Mouse (Mus musculus) forebrain, embryonic 16.5 days (tissue): ENCODE data around the gene Stx8. TPM values are rescaled to one million over a fixed set of nuclear protein-coding genes. Genes with fewer than 3 reads are reported as not detected.

Source experiments
- ATAC-seq: fragments of 200-750 bp; cut with Nextera tagmentation; 2 replicates; pipeline ENCODE4 v1.8.0; 2017; ENCODE audit warnings: mild to moderate bottlenecking, moderate library complexity
- H3K27ac ChIP-seq: fragments of 300-500 bp; sonication (generic); 2 replicates; pipeline ENCODE4 v1.5.1; 2014; ENCODE audit warnings: low read length, control low read depth
- H3K27me3 ChIP-seq: fragments of 300-500 bp; sonication (generic); replicated peaks from 2 replicates; pipeline ENCODE4 v1.6.1; 2014; ENCODE audit warnings: low read length; ENCODE audit not compliant: control insufficient read depth, insufficient read depth
- H3K36me3 ChIP-seq: fragments of 300-500 bp; sonication (generic); 2 replicates; pipeline ENCODE4 v1.6.1; 2014; ENCODE audit not compliant: control insufficient read depth, insufficient read depth
- H3K4me1 ChIP-seq: fragments of 300-500 bp; sonication (generic); replicated peaks from 2 replicates; pipeline ENCODE4 v1.6.1; 2014; ENCODE audit warnings: low read length; ENCODE audit not compliant: control insufficient read depth, insufficient read depth
- H3K4me2 ChIP-seq: fragments of 300-500 bp; sonication (generic); 2 replicates; pipeline ENCODE4 v1.6.1; 2014; ENCODE audit warnings: mild to moderate bottlenecking, low read length, control low read depth
- H3K4me3 ChIP-seq: fragments of 300-500 bp; sonication (generic); replicated peaks from 2 replicates; pipeline ENCODE4 v1.5.1; 2014; ENCODE audit warnings: mild to moderate bottlenecking, low read length, control low read depth
- H3K9ac ChIP-seq: fragments of 300-500 bp; sonication (generic); replicated peaks from 2 replicates; pipeline ENCODE4 v1.6.1; 2014; ENCODE audit warnings: low read depth, low read length, control low read depth
- H3K9me3 ChIP-seq: fragments of 300-500 bp; sonication (generic); 2 replicates; pipeline ENCODE4 v1.6.1; 2016; ENCODE audit warnings: low read length; ENCODE audit not compliant: control insufficient read depth
- WGBS: fragments of 180-500 bp; shearing (Covaris S2); extraction: QIAGEN DNeasy Blood & Tissue Kit; methylation state at CpG from one replicate; pipeline ENCODE4 v1.1.7; 2014; 5-methylcytosine and 5-hydroxymethylcytosine counted together
- polyA plus RNA-seq: library from polyadenylated mRNA; unstranded; fragments of >200 nt; fragmentation: Nextera tagmentation; extraction: Ambion mirVana; gene quantifications from 2 replicates; pipeline ENCODE4 v1.2.1, GENCODE M21; 2015

Stx8 gene
- polyA plus RNA-seq, 1 experiment from 2014 or later, result 68.2 TPM

DNA sequence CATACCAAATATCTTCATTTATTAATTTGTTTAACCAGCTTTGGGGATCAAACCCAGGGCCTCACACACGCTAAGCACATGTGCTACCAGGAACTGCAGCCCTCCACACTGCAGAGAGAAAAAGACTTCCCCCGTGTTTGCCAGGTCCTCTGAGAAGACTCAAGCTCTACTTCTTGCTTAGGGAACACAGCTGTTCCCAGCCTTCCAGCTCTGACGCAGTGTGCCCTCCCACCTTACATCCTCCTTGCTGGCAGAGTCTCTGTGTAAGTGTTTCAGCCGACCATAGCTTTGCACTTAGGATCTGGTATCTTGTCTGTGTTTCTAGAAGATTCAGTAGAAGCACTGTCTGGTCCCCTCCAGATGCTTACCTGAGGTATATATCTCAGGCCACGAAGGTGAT is 224.9 kb downstream of the Stx8 start:
- no peaks in the 10 kb centered on the region for H3K36me3 ChIP-seq
- no peak for ATAC-seq
- WGBS, result 85% methylated on average over 5 of the region's 5 CpGs
- H3K9ac ChIP-seq, result no peak overlapping the region
- no peaks in the 10 kb centered on the region for H3K27me3 ChIP-seq
- no peaks in the 10 kb centered on the region for H3K9me3 ChIP-seq
- peaks cover 1% of the 10 kb centered on the region; the same call in 1 of the 2 replicates for H3K4me1 ChIP-seq
- H3K27ac ChIP-seq, result no peak overlapping the region; the same call in 1 of the 2 replicates
- H3K4me3 ChIP-seq, result no peak overlapping the region
- H3K4me2 ChIP-seq, result no peak overlapping the region

DNA sequence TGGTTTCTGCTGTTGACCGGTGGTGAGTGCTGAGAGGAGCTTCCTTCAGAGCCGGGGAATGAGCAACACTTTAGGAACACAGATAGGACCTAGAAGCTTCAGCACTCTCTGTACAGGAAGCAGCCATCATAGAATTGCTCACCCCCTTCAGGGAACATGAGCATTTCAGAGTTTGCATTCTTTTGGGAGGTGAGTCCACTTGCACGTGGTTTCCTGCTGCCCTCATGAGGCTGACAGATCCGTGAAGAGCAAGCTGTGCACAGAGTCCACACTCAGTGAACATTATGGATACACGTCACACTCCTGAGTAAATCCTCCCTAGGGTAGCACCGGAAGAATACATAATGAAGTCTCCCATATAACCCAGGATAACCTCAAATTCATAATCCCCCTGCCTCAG is 229.2 kb downstream of the Stx8 start:
- Histone ChIP-seq H3K27ac (no peak overlapping the region), H3K4me3 (no peak overlapping the region), H3K36me3 (no peaks in the 10 kb centered on the region), H3K9ac (no peak overlapping the region), H3K9me3 (no peaks in the 10 kb centered on the region), H3K4me1 (peaks cover 7% of the 10 kb centered on the region), H3K27me3 (no peaks in the 10 kb centered on the region), H3K4me2 (no peak overlapping the region)
- no peak for ATAC-seq
- WGBS, result 69% methylated on average over 6 of the region's 6 CpGs

DNA sequence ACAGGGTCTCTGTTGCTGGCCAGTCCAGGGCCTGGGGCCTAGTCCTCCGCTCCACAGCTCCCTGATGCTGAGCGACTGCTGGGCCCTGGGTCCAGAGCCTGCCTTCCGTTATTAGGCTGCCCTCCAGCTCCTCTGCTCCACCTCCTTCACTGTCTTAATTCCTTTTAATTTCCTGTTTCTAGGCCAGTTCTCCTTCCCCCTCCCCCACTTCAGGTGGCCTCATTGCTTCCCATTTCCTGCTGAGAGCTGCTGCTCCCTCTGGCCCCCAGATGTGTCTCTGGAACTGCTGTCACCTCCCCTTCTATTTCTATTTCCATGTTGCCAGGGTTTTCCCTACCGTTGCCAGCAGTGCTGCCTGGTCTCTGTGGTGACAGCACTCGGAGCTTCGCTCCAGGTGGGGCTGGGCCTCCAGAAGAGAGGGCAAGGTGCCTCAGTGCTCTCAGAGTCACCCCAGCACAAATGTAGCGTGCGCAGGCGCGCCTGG is 229.7 kb downstream of the Stx8 start:
- no peak for ATAC-seq
- Histone ChIP-seq H3K4me3 (no peak overlapping the region), H3K4me1 (peaks cover 7% of the 10 kb centered on the region), H3K36me3 (no peaks in the 10 kb centered on the region), H3K9me3 (no peaks in the 10 kb centered on the region), H3K27ac (no peak overlapping the region), H3K4me2 (no peak overlapping the region), H3K9ac (no peak overlapping the region), H3K27me3 (no peaks in the 10 kb centered on the region)
- WGBS, result 68% methylated on average over 10 of the region's 10 CpGs

DNA sequence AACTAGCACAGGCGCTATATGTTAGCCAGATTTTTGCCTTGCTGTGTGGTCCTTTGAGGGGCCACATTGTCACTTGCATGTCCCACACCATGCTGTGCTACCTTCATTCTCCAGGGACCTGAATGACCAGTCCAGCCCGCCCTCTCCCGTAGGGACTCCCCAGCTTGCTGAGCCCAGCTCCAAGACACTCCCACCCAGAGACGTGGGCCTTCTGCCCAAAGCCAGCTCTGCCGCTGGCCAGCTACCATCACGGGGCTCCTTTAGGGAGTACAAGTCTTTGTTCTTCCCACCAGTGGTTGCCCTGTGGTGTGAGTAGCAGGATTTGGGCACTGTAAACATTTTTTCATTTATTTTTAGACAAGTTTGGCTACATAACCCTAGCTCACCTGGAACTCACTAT is 230.6 kb downstream of the Stx8 start:
- Histone ChIP-seq H3K36me3 (no peaks in the 10 kb centered on the region), H3K27ac (no peak overlapping the region), H3K9ac (no peak overlapping the region), H3K4me2 (no peak overlapping the region), H3K9me3 (no peaks in the 10 kb centered on the region), H3K4me3 (no peak overlapping the region), H3K27me3 (no peaks in the 10 kb centered on the region), H3K4me1 (peaks cover 7% of the 10 kb centered on the region)
- no peak for ATAC-seq
- WGBS, result 49% methylated on average over 6 of the region's 6 CpGs

DNA sequence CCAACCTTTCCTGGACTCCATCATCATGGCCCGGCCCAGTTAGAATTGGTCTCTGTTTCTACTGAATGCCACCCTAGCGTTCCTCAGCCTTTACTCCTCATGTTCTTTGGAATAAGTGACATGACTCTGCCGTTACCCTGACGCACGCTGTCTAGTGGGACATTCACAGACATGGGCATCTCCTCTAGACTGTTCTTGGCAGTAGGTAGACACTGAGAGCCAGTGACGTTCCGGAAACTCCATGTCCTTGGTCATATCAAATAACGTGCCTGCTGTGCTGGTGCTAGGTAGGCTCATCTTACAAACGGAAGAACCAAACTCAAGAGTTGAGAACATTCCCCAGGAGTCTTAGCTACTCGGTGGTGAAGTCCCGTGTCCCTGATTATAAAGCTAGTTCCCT is 231.5 kb downstream of the Stx8 start:
- 93% methylated on average over 11 of the region's 11 CpGs for WGBS

DNA sequence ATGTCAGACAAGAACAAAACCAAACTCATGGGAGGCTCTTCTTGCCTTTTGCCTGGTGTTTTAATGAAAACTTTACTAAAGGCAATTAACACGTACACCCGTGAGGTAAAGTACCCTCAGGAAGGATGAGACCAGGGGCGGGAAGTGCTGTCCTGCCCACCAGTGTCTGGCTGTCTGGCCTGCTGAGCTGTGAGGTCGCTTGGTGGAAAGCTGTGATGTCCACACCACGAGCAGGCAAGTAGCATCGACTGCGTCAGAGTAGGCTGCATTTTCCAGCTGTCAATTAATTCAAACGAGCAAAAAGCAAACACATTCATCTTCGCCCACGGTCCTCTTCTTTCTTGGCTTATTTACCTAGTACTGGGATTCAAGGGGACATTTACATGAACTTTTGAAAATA is 232.7 kb downstream of the Stx8 start:
- ATAC-seq, result no peak
- H3K9me3 ChIP-seq, result no peaks in the 10 kb centered on the region
- no peak overlapping the region for H3K9ac ChIP-seq
- no peaks in the 10 kb centered on the region for H3K36me3 ChIP-seq
- 53% methylated on average over 10 of the region's 10 CpGs for WGBS
- no peaks in the 10 kb centered on the region for H3K27me3 ChIP-seq
- H3K4me2 ChIP-seq, result no peak overlapping the region
- no peak overlapping the region for H3K4me3 ChIP-seq
- no peak overlapping the region for H3K27ac ChIP-seq
- H3K4me1 ChIP-seq, result peaks cover 7% of the 10 kb centered on the region

More for the DNA sequence above, 231.5 kb downstream of the Stx8 start:
- H3K27ac ChIP-seq, result no peak overlapping the region
- no peak for ATAC-seq
- H3K4me1 ChIP-seq, result peaks cover 7% of the 10 kb centered on the region
- H3K9me3 ChIP-seq, result no peaks in the 10 kb centered on the region
- H3K9ac ChIP-seq, result no peak overlapping the region
- H3K4me2 ChIP-seq, result no peak overlapping the region
- no peaks in the 10 kb centered on the region for H3K36me3 ChIP-seq
- no peak overlapping the region for H3K4me3 ChIP-seq
- H3K27me3 ChIP-seq, result no peaks in the 10 kb centered on the region

DNA sequence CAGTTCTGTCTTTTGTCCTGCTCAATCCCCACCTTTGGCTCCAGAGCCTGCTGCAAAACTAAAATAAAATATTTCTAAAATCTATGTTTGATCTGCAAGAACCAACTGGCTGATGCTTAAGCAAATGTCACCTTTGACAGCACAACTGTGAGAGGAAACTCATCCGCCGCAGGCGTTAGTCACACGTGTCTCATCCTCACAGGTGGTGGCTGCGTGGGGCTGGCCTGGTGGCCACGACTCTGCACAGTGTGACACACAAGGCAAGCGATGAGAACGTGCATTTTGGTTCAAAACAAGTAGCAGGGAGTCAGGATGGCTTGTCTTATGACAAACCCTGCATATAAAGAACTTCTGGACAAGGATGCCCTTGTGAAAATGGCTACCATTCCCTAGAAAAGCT is 233.1 kb downstream of the Stx8 start:
- Histone ChIP-seq H3K4me1 (peaks cover 7% of the 10 kb centered on the region), H3K9ac (no peak overlapping the region), H3K4me2 (no peak overlapping the region), H3K36me3 (no peaks in the 10 kb centered on the region), H3K27ac (no peak overlapping the region), H3K27me3 (no peaks in the 10 kb centered on the region), H3K4me3 (no peak overlapping the region), H3K9me3 (no peaks in the 10 kb centered on the region)
- ATAC-seq, result no peak
- 68% methylated on average over 8 of the region's 8 CpGs for WGBS

DNA sequence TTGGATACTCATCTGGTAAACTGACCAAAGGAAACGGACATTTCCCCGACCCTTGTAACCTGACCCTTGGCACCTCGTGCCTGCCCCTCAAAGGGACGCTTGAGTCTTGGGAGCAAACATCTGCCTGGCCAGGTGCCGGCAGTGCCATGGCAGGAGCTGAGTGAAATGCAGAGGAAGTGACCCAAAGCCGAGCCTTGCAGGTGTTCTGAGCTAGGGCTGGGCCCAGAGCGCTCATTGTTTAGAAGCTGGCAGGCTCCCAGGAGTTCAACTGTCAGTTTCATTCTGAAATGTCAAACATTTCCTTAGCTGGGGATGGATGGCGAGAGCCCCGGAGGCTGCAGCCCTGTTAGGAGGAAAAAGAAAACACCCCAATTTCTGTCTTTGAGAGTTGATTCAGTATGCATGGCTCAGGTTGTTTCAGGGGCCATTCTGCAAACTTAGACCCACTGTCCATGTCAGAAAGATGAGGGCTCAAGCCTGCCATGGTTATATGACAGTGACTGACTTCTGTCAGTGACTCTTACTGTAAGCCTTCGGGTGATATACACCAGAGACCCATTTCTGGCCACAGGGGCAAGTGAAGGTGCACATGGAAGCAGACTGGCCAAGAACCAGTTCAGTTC is 233.9 kb downstream of the Stx8 start:
- Histone ChIP-seq H3K4me3 (no peak overlapping the region), H3K27me3 (no peaks in the 10 kb centered on the region), H3K9me3 (no peaks in the 10 kb centered on the region), H3K4me2 (no peak overlapping the region), H3K27ac (no peak overlapping the region), H3K9ac (no peak overlapping the region), H3K36me3 (no peaks in the 10 kb centered on the region), H3K4me1 (peaks cover 7% of the 10 kb centered on the region)
- no peak for ATAC-seq
- WGBS, result 29% methylated on average over 10 of the region's 10 CpGs

DNA sequence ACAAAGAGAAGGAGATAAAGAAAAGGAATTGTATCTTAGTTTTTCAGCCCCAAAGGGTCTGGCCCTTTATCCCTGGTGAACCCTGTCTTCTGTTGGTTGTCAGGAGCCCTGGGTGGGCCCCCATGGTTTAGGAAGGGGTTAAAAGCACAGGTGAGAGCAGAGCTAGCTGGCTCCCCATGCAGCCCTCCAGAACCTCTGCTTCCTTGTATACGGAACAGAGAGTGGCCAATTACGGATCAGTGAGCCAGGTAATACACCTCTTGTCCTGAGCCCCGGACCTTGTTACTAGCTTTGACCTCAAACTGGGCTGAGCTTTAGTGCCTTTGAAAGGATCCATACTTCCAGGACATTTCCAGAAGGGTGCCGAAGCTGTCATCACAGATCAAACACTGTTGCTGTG is 234.5 kb downstream of the Stx8 start:
- no peaks in the 10 kb centered on the region for H3K36me3 ChIP-seq
- H3K27ac ChIP-seq, result no peak overlapping the region
- H3K27me3 ChIP-seq, result no peaks in the 10 kb centered on the region
- H3K4me1 ChIP-seq, result peaks cover 7% of the 10 kb centered on the region
- no peak overlapping the region for H3K9ac ChIP-seq
- no peak for ATAC-seq
- no peak overlapping the region for H3K4me2 ChIP-seq
- WGBS, result 88% methylated on average over 4 of the region's 4 CpGs
- no peaks in the 10 kb centered on the region for H3K9me3 ChIP-seq
- no peak overlapping the region for H3K4me3 ChIP-seq

DNA sequence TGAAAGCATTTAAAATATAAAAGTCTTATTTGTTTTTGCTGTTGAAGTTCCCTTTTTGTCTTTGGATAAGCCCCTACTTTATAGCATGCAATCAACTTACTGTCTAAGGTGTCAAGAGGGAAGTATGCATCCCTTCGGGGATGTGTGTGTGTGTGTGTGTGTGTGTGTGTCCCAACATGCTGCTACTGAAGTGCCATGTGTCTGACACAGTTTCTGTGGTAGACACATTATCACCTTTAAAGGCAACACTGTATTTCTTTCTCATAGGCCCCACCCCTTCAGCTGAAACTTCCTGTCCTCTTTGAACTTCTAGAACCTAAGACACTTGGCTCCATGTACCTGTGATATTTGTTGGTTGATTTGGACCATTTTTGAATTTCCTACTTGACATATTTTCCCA is 235.1 kb downstream of the Stx8 start:
- H3K36me3 ChIP-seq, result no peaks in the 10 kb centered on the region
- no peak for ATAC-seq

More for the DNA sequence above, 235.1 kb downstream of the Stx8 start:
- H3K4me1 ChIP-seq, result peaks cover 5% of the 10 kb centered on the region; the same call in 1 of the 2 replicates
- no peak overlapping the region for H3K9ac ChIP-seq
- 85% methylated on average over 1 of the region's 1 CpGs for WGBS
- no peaks in the 10 kb centered on the region for H3K9me3 ChIP-seq
- H3K27ac ChIP-seq, result no peak overlapping the region
- no peaks in the 10 kb centered on the region for H3K27me3 ChIP-seq
- H3K4me2 ChIP-seq, result no peak overlapping the region
- no peak overlapping the region for H3K4me3 ChIP-seq
